Mouse (Mus musculus) mouse trophoblast stem cell (cell line): ENCODE data around the gene Mmp25.

Experiments used
- in situ Hi-C, 2 experiments: fragments of 300-500 bp; cut with MseI, MboI; formaldehyde crosslinking; loops; 2 replicates in 1 of 2; 3 replicates in 1 of 2; pipeline ENCODE4 v1.15.1; 2025

Mmp25 gene

GRCm38 (mm10) chr17:23664556-23665021, 19.5 kb upstream of the Mmp25 start:
- in situ Hi-C loops, result loop anchor here (5.0 kb wide), 1 partner anchor 38 kb away; no protein-coding TSS in a partner anchor

GRCm38 (mm10) chr17:23661526-23661925, 16.4 kb upstream of the Mmp25 start:
- in situ Hi-C loops, result loop anchor here (5.0 kb wide), 1 partner anchor 41 kb away; no protein-coding TSS in a partner anchor

- in situ Hi-C loops, result loop anchor here (5.0 kb wide), 1 partner anchor 41 kb away; no protein-coding TSS in a partner anchor
Measured at GRCm38 (mm10) chr17:23660876-23661200, 15.8 kb upstream of the Mmp25 start.

- in situ Hi-C loops, result loop anchor here (5.0 kb wide), 1 partner anchor 42 kb away; no protein-coding TSS in a partner anchor
Measured at GRCm38 (mm10) chr17:23660117-23660875, 15.2 kb upstream of the Mmp25 start, which contains the start of gene Bicdl2. TSS of gene Bicdl2 (plus strand) at chr17:23660506.

- in situ Hi-C loops, result no loop called here
Measured at GRCm38 (mm10) chr17:23658450-23658849, 13.4 kb upstream of the Mmp25 start.

GRCm38 (mm10) chr17:23654410-23654809, 9.3 kb upstream of the Mmp25 start:
- in situ Hi-C loops, result no loop called here

- in situ Hi-C loops, result no loop called here
Measured at GRCm38 (mm10) chr17:23654001-23654400, 8.9 kb upstream of the Mmp25 start.

GRCm38 (mm10) chr17:23653324-23653723, 8.2 kb upstream of the Mmp25 start:
- in situ Hi-C loops, result no loop called here

GRCm38 (mm10) chr17:23651363-23651762, 6.3 kb upstream of the Mmp25 start:
- in situ Hi-C loops, result no loop called here

- in situ Hi-C loops, result no loop called here
Measured at GRCm38 (mm10) chr17:23645894-23646293, 817 bp upstream of the Mmp25 start.

- in situ Hi-C loops, result no loop called here
Measured at GRCm38 (mm10) chr17:23631241-23631640, 13.8 kb downstream of the Mmp25 start.

- in situ Hi-C loops, result no loop called here
Measured at GRCm38 (mm10) chr17:23630195-23631020, 14.7 kb downstream of the Mmp25 start.

GRCm38 (mm10) chr17:23627813-23628212, 17.3 kb downstream of the Mmp25 start:
- in situ Hi-C loops, result no loop called here

- in situ Hi-C loops, result no loop called here
Measured at GRCm38 (mm10) chr17:23620351-23620750, 24.7 kb downstream of the Mmp25 start.

GRCm38 (mm10) chr17:23617087-23617486, 28.0 kb downstream of the Mmp25 start:
- in situ Hi-C loops, result no loop called here

GRCm38 (mm10) chr17:23610361-23610800, 34.7 kb downstream of the Mmp25 start:
- in situ Hi-C loops, result loop anchor here in 1 of 2 experiments (5.0 kb wide), 1 partner anchor 38 kb away; no protein-coding TSS in a partner anchor

- in situ Hi-C loops, result loop anchor here (5.0 kb wide), 1 partner anchor 37 kb away; no protein-coding TSS in a partner anchor
Measured at GRCm38 (mm10) chr17:23609612-23610011, 35.5 kb downstream of the Mmp25 start.

GRCm38 (mm10) chr17:23605220-23605619, 39.9 kb downstream of the Mmp25 start:
- in situ Hi-C loops, result loop anchor here in 1 of 2 experiments (5.0 kb wide), 1 partner anchor 33 kb away; no protein-coding TSS in a partner anchor

GRCm38 (mm10) chr17:23604394-23604793, 40.7 kb downstream of the Mmp25 start:
- in situ Hi-C loops, result no loop called here

GRCm38 (mm10) chr17:23603542-23603941, 41.5 kb downstream of the Mmp25 start:
- in situ Hi-C loops, result no loop called here

- in situ Hi-C loops, result no loop called here
Measured at GRCm38 (mm10) chr17:23603077-23603476, 42.0 kb downstream of the Mmp25 start.
